Mouse (Mus musculus): Measurements from ENCODE around the gene Ddx55.

The Ddx55 gene

GRCm38 (mm10) chr5:124552558-124553307 is at the start of gene Ddx55:
Gene Ddx55 (plus strand): TSS chr5:124552864.
- DNase-seq = peak; percentile 90

GRCm38 (mm10) chr5:124503742-124504141 is 48.9 kb upstream of the Ddx55 start:
- no peak for DNase-seq

- DNase-seq = no peak
These were observed 47.4 kb upstream of the Ddx55 start for GRCm38 (mm10) chr5:124505235-124505634.

- no peak for DNase-seq
These were observed 45.8 kb upstream of the Ddx55 start for GRCm38 (mm10) chr5:124506731-124507359.

- DNase-seq = no peak
These were observed 43.5 kb upstream of the Ddx55 start for GRCm38 (mm10) chr5:124509200-124509599.

- DNase-seq = no peak
These were observed 42.9 kb upstream of the Ddx55 start for GRCm38 (mm10) chr5:124509742-124510237.

GRCm38 (mm10) chr5:124510536-124511050 is 42.1 kb upstream of the Ddx55 start:
- no peak for DNase-seq

- DNase-seq = no peak
These were observed 36.9 kb upstream of the Ddx55 start for GRCm38 (mm10) chr5:124515789-124516188.

- DNase-seq = no peak
These were observed 34.0 kb upstream of the Ddx55 start for GRCm38 (mm10) chr5:124518648-124519047.

- no peak for DNase-seq
These were observed 31.1 kb upstream of the Ddx55 start for GRCm38 (mm10) chr5:124521588-124521987.

- no peak for DNase-seq
These were observed 29.6 kb upstream of the Ddx55 start for GRCm38 (mm10) chr5:124523032-124523431.

- no peak for DNase-seq
These were observed 27.7 kb upstream of the Ddx55 start for GRCm38 (mm10) chr5:124524943-124525342.

GRCm38 (mm10) chr5:124528351-124528750 is 24.3 kb upstream of the Ddx55 start:
- DNase-seq = no peak

- DNase-seq = no peak
These were observed 23.9 kb upstream of the Ddx55 start for GRCm38 (mm10) chr5:124528791-124529190.

GRCm38 (mm10) chr5:124529191-124529651 is 23.4 kb upstream of the Ddx55 start:
- DNase-seq = no peak

GRCm38 (mm10) chr5:124529697-124530096 is 23.0 kb upstream of the Ddx55 start:
- DNase-seq = no peak

GRCm38 (mm10) chr5:124530655-124531582 is 21.7 kb upstream of the Ddx55 start, which contains the start of gene Rilpl1:
Gene Rilpl1 (minus strand): TSS chr5:124531391.
- peak; percentile 61 for DNase-seq

GRCm38 (mm10) chr5:124531583-124531930 is 21.1 kb upstream of the Ddx55 start:
- no peak for DNase-seq

- no peak for DNase-seq
These were observed 20.2 kb upstream of the Ddx55 start for GRCm38 (mm10) chr5:124532451-124532850.

GRCm38 (mm10) chr5:124535016-124535415 is 17.6 kb upstream of the Ddx55 start:
- no peak for DNase-seq

GRCm38 (mm10) chr5:124536776-124537175 is 15.9 kb upstream of the Ddx55 start:
- DNase-seq = peak; percentile 40
